Mouse (Mus musculus) adrenal gland, adult 18-20 months (tissue): ENCODE data around the gene Asb11. TPM values are rescaled to one million over a fixed set of nuclear protein-coding genes. Genes with fewer than 3 reads are reported as not detected.

Experiments used
- DNase-seq, 2 experiments: peaks; one replicate each; pipeline ENCODE4 v3.0.0; 2021 to 2022; ENCODE audit warnings: low spot score in 2 of 2
- long read RNA-seq, 2 experiments: library from polyadenylated mRNA; stranded (forward); transcript quantifications; one replicate each; pipeline ENCODE4 v2.0.0; 2021
- total RNA-seq, 2 experiments: library from RNA; stranded (reverse); gene quantifications; 1 replicate in 1 of 2; 2 replicates in 1 of 2; pipeline ENCODE4 v1.2.3; 2021

Asb11 gene
- total RNA-seq: under 1 TPM; 0.42 to 0.46 TPM
- long read RNA-seq, experiment 1: 0 reads
- long read RNA-seq, experiment 2, partial matches to known transcripts: 0 of 4 reads
- long read RNA-seq, experiment 2, other reads (novel, unspliced or antisense): 4 of 4 reads

DNA sequence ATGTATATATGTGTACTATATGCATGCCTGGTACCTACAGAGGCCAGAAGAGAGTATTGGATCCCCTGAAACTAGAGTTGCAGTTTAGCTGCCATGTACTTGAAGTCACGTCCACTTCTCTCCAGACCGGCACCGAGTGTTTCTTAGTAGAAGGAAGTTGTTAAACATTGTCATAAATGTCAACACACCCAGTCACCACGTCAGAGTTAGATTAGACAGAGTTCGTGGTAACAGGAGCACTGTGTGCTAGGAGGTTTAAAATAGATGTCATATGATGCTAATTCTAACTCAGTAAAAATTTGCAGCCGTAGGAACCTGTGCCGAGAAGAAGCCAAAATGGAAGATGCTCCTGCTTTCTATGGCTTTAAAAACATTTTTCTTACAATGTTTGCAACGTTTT, at the start of gene Asb11:
Gene Asb11 (plus strand): TSS at position 286 of the 400 bp plus-strand sequence.
- no peak for DNase-seq

DNA sequence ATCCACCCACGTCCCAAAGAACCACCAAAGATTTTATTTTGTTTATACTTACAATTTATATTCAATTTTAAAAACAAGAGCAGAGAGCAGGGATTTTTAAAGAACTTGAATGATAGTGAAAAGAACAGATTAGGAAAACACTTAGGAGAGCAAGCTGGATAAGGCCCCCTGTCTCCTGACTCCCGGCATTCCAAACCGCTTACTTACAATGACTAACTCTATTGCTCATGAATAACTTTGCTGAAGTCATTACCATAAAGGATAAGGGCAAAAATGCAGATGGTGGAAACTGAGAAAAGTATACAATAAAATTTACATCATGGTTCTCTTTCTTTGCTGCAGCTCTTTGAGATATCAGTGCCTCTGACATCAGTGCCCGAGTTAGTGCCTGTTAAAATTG, 42.7 kb upstream of the Asb11 start:
- no peak for DNase-seq

DNA sequence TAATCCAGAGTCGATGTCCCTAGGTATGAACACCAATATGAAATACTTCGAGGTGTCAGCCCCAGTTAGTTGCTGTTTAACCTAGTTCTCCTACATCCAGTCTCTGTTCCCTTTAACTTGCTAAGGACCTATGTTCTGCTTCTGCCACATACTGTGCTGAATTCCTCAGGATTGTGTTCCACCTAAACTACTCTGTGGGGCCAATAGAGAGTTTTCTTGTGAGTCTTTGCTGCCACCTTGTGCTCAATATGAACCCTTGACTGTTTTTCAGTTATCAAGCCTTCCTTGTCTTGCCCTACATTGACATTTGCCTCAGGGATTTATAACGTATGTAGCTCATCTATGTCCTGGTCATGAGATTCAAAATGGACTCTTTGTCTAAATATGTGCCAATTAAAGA, 38.3 kb upstream of the Asb11 start:
- no peak for DNase-seq

DNA sequence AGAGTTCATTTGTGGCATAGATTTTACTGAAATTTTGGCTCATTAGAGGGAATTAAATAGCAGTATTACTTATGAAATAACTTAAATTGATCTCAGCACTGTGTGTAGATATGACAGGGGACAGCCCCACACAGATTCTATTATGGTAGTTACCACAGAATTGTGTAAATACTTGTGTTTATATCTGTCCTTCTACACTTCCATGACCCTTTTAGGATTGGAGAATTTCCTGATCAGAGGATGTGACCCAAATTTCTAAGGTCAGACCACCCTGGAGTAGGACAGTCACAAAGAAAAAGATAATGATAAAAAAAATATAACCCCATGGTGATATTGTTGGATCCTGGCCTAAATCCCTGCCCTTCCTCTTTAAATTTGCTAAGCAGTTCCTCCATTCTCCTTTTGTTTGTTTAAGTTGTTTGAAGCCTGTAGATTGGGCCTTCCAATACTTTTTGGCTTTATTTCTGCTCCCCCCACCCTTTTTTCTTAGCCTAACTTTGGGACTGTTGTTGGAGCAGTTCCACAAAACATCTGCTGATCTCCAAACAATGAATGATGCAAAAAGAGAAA, 31.6 kb upstream of the Asb11 start:
- no peak for DNase-seq

DNA sequence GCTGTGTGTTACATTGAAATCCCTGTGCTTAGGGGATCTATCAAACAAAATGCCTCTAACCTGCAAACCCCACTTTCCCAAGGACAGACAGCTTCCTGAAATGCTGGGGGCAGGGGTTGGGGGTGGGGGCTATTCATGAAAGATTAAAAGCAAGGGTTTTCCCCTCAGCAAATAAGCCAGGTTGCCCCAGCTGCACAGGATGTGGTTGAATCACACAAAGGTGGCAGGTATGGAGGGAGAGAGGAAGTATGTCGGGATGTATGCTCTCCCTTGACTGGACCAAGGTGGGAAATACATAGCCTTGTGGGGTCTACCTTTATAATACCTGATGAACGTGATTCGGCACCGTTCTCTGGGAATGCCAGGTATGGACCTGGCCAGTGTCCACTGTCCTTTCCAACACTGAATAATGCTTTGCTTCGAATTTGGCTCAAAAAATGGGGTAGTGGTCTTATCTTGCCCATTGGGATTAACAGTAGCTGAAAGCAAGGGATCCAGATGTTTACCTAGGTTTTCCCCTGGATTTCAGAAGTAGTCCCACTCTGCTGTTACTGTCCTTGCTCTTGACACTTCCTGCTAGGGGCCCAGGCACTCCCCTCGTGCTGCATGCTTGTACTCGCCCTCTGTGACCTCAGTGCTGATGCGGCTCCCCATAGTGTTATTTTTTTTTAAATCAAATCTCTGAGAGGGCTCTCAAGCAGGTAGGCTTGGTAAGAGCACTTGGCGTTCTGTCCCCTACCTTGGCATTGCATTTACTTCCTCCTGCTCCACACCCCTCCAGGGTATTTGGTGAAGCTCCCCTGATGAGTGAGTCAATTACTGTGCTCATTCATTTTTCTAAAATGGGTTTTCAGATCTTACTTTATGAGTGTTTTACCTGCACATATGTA, 30.4 kb upstream of the Asb11 start:
- DNase-seq: no peak

DNA sequence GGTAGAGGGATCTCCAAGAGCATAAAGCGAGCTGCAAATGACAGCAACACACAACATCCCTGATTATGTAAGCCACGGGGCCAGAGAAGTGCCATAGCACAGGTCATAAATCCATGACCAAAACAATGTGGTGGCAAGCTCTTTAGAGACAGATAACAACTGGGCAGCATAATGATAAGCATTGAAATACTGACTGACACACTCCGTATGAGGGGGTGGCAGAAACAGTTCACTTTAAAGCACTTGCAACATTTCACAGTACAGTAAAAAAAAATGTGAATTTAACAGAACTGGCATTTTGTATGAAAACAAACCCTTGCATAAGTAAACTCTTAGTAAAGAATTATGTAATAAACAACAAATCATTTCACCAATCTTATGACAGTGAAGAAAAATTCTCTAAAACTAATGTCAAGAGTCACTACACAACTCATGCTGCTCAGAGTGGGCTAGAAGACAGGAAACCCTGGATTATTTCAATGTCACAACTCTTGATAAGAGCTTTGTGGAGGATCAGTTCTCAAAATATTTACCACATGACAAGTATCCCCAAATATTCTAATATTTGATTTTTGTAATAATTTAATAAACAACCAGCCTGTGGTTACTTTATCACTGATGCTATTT, 28.4 kb upstream of the Asb11 start:
- no peak for DNase-seq

DNA sequence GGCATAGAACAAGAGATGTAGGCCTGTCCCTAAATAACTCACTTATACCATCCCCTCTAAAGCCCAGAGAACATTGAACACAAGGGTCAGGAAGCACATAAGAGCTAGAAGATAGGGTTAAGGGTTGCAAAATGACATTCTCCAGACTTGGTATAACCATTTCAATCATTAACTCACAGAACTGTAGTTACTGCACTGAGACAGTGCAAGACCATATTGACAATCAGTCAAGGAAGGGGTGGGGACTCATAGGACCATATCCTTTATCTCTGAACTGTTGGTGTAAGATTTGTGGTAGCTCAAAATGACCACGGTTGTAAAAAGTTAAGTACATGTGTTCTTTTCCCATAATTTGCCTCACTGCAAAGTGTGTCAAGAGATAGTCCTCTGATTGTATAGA, 26.2 kb upstream of the Asb11 start:
- no peak for DNase-seq

DNA sequence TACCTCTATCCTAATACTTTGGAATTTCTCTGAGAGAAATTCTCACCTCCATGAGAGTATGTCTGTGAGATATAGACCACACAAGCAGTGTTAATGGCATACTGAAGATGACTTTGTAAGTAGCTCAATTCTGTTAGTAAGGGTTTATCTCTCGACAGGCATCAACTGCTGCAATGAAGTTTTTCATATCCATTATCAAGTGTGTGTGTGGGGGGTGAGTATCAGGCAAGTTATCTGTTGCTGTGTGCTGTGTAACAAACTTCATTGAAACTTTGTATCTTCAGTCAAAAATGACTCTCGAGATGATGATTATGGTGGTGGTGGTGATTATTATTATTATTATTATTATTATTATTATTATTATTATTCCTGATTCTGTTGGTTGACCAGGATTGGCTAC, 20.0 kb upstream of the Asb11 start:
- no peak for DNase-seq

DNA sequence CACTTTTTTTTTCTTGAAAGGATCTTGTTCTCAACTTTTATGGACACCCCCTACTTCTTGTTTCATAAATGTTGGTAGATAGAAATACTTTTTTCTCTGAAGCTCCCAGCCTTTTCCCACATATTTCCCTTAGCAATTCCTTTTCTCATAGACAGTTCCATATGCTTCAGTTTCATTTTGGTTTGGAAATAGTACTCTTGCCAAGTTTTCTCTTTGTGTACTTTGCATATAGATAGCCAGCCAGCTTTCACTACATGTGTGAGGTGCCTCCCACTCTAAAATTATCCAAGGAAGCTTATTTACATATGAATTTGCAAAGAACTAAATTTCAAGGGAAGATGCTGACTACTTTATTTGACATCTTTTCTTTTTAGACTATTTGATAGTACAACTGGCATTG, 18.8 kb upstream of the Asb11 start:
- DNase-seq: no peak

DNA sequence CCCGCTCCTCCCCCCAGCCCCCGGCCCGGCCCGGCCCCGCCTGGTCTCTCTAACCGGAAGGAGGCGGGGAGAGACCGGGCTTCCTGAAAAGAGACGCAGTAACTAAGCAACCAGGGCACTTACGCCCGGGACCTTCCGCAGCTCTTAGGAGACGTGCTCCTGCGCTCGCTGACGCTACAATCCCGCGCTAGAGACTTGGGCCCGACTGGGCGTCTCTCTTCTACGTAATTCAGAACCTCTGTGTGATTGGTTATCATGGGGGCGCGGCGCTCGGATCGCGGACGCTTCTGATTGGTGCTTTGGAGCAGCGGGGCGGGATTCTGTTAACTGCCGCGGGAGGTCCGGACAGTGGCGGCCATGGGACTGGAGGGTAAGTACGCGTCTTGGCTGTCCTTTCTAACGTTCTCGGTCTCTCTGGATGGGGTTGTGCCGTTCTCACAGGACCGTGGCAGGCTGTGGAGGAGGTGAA, 17.3 kb upstream of the Asb11 start, which contains the start of gene Piga:
Gene Piga (plus strand): TSS at position 317 of the 469 bp plus-strand sequence.
- peak; percentile 70 to 71 for DNase-seq

DNA sequence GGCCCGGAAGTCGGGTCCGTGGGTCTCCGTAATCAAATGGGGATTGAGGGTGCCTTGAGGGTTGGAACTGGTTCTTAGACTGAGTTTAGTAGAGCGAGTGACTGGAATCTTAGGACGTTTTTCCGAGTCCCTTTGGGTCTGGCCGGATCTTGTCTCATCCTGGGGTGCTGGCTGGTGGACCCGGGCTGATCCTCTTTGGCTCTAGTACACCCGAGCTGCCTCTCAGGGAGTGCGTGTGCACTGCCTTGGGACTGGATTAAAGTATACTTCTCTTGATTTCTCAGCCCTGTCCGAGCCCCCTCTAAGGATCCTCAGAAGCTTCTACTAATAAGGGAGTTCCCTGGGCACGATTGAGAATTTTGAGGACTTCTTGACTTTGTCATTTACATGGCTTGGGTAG, 16.8 kb upstream of the Asb11 start:
- no peak for DNase-seq

DNA sequence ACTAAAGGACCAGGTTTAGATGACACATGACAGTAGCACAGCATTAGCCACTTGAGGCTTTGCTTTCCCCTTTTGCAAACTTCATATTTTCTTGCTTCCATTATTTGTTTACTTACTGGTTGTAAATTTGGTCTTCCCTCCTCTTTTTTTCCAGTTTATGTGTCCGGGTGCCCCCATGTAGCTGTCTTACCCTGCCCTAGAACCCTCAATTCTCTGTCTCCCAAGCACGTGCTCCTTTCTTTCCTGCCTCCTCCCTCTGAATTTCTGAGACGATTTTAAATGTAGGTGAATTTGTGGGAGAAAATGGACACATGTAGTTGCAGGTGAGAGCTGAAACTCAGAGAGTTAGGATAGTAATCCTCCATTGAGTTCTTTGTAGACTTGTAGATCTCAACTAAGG, 16.3 kb upstream of the Asb11 start:
- DNase-seq: no peak

DNA sequence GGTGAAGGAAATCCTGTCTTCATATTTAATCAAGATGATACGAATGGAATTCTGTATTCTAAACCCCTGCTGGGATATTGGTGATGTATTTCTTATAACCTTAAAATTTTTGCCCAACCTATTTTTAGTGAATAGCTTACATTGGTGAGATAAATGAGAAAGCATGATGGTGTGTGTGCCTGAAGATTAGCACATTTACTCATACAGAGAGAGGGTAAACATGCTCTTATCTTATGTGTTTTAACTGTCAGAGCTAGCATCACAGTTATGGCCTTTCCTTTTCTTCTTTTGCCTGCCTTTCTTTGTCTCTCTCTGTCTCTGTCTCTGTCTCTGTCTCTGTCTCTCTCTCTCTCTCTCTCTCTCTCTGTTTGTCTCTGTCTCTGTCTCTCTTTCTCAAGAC, 12.0 kb upstream of the Asb11 start:
- DNase-seq: no peak

DNA sequence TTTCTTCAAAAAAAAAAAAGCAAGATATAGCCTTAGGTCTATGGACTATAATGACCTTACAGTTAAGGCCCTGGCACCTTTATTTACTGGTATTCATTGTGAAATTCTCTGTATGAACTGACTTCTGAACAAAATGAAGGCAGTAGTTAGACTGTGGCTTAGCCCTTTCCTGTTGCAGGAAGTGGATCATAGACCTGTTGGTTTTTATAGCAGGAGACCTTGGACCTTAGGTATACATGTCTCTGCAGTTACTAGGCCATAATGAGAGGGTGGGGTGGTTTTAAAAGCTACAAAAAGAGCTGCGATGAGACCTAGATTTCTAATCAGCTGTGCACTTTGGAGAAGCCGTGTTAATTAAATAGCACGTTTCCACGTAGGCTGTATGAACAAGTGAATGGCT, 9.5 kb upstream of the Asb11 start:
- DNase-seq: no peak

DNA sequence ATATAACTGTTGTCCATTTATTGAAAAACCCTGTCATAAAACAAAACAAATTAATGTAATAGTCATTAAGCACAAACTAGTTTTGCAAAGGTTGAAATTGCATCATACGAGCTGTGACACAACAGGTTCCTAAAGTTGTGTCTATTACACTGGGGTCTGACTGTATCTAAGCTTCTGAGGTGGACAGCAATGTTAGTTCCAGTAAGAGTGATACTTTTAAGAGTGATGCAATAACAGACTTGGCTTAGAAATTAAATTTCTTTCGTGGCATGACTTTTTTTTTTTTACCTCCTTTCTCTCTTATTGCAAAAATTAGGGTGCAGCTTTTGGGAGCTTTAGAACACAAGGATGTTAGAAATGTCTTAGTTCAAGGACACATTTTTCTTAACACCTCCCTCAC, 8.6 kb upstream of the Asb11 start:
- DNase-seq: no peak

DNA sequence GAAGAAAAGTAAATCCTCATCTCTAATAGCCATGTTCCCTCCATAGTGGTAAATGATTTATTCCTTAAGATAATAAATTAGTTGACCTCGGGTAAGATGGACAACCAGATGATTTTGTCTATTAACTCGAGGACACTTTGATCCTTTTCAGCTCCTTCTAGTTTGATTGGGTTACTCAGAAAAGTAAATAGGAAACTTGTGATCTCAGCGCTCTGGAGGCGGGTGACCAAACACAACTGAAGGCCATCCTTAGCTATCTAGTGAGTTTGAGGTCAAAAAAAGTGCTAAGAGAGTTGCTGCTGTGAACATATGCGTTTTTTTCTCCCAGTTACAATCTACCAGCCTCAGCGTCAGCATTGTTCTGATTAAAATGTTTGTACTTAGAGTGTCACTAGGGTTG, 6.2 kb upstream of the Asb11 start:
- DNase-seq: no peak

DNA sequence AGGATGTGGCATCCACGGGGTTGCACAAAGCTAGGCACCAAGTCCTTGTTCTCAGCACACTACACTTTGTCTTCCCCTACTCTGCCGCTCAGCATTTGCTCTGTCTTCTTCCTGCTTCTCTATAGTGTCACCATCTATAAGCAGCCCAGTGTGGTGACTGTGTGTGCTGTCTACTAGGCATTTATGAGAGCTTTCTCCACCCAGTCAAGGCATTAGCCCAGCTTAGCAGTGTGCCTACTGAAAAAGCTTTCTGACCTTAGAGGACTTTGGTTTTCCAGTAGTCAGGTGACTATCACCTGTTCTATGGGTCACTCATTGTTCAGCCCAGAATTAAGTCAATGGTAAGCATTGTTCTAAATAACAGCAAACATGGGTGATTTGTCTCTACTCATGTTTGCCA, 5.7 kb upstream of the Asb11 start:
- no peak for DNase-seq

DNA sequence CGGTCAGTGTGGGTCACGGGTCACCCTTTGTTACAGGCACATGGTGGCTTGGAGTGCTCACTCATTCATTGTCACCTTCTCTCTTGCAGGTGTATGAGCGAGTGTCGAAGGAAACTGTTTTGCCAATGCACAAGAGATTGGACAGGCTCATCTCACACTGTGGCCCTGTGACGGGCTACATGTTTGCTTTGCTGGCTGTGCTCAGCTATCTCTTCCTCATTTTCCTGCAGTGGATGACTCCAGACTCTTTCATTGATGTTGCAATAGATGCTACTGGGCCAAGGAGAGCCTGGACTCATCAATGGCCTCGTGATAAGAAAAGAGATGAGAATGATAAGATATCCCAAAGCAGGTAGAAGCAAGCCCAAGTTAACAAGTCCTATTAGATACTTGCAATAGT, 5.3 kb upstream of the Asb11 start:
- DNase-seq: no peak

DNA sequence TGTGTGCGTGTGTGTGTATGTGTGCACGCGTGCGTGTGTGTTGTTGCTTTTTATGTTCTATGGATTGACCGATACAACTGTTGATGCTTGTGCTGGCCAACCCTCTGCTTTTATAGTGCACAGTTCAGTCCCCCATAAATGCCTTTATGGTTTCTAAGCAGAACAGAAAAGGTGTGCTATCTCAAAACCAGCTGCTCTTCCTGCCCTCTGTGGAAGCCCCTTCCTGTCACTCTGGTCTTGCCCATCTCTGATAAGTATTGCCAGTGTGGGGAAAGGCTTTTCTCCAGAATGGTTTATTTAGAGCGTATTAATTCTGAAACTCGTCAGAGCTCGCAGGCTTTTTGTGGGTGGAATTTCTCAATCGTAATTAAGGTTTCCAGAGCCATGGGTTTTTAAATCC, 4.1 kb upstream of the Asb11 start:
- no peak for DNase-seq

DNA sequence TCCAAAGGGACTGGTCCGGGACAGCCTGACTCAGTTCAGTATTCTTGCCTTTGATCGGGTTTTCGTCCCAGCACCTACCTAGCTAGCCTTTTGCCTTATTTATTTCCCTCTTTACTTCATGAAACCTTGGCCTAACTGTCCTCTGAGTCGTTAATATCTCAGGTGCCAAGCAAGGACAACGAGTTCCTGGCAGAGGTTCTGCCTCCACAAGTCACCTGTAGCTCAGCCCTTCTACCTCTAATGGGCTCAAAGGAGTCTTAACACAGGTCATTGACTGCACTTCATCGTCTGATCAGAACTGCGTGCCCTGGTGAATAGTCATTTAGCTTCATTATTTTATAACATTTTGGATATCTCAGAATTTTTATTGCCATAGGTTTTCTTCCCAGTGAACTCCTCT, 2.7 kb downstream of the Asb11 start:
- DNase-seq: no peak

DNA sequence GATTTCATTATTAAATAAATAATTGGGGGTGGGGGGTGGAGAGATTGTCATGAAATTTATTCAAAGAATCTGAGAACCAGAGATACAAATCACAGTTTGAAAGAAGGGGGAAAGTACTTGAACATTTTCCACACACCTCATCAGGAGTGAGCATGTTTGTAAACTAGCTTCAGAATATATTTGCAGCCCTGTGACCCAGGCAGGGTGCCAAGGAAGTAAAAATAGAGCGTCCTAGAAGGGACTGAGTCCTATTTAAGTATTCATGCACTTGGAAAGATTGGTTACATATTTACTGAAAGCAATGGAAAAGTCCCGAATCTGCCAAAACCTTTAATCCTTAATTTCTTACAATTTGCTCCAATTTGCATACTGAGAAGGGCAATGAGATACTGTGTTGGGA, 3.3 kb downstream of the Asb11 start:
- no peak for DNase-seq

DNA sequence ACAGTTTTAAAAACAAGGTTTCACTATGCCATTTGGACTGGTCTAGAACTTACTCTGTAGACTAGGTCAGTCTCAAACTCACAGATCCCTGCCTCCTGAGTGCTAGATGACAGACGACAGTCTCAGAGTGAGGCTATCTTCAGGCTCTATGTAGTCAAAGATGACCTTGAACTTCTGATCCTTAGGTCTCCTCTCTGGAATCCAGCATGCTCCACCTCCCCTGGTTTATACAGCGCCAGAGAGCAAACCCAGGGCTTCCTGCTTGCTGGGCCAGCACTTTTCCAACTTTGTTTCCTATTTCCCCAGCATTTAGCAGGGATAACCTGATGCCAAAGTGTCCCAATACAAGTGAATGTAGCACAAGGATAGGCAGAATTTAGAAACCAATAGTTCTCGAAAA, 3.9 kb downstream of the Asb11 start:
- no peak for DNase-seq
